Mouse (Mus musculus): Measurements from ENCODE around the gene Slc29a2. TPM values are rescaled to one million over a fixed set of nuclear protein-coding genes. Genes with fewer than 3 reads are reported as not detected.

Gene Slc29a2
- polyA plus RNA-seq, 1 experiment from 2014 or later, result 7.4 TPM

DNA sequence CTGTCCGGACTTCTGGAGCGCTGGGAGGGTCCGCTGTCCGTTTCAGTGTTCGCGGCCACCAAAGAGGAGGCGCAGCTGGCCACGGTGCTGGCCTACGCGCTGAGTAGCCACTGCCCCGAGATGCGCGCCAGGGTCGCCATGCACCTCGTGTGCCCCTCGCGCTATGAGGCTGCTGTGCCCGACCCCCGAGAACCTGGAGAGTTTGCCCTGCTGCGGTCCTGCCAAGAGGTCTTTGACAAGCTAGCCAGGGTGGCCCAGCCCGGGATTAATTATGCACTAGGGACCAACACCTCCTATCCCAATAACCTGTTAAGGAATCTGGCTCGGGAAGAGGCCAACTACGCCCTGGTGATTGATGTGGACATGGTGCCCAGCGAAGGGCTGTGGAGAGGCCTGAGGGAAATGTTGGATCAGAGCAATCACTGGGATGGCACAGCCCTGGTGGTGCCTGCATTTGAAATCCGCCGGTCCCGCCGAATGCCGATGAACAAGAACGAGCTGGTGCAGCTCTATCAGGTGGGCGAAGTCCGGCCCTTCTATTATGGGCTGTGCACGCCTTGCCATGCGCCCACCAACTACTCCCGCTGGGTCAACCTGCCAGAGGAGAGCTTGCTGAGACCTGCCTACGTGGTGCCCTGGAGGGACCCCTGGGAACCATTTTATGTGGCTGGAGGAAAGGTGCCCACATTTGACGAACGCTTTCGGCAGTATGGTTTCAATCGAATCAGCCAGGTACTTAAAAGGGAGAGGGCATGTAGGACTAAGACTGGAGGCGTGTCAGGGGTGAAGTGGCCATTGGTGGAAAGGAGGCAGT is 15.8 kb downstream of the Slc29a2 start:
- Histone ChIP-seq H3K4me1 (ENCODE audit: control insufficient read depth, insufficient read depth, low read length) (peaks cover 22% of the 10 kb centered on the region), H3K27ac (ENCODE audit: low read depth, low read length) (peak overlapping the region; percentile 86; the same call in 1 of the 2 replicates), H3K36me3 (ENCODE audit: control insufficient read depth, insufficient read depth, low read length) (peaks cover 11% of the 10 kb centered on the region), H3K9ac (ENCODE audit: low read length) (peak overlapping the region; percentile 92), H3K4me2 (ENCODE audit: low read length) (peak overlapping the region; percentile 98), H3K27me3 (replicated peaks; ENCODE audit: control insufficient read depth, insufficient read depth, low read length) (no peaks in the 10 kb centered on the region), H3K9me3 (replicated peaks; ENCODE audit: control insufficient read depth, low read length) (no peaks in the 10 kb centered on the region), H3K4me3 (ENCODE audit: low read depth, low read length) (peak overlapping the region; percentile 79)
- 8% methylated on average over 41 of the region's 41 CpGs for WGBS
- DNase-seq (ENCODE audit: low spot score) (no peak), ATAC-seq (peak; percentile 11)

DNA sequence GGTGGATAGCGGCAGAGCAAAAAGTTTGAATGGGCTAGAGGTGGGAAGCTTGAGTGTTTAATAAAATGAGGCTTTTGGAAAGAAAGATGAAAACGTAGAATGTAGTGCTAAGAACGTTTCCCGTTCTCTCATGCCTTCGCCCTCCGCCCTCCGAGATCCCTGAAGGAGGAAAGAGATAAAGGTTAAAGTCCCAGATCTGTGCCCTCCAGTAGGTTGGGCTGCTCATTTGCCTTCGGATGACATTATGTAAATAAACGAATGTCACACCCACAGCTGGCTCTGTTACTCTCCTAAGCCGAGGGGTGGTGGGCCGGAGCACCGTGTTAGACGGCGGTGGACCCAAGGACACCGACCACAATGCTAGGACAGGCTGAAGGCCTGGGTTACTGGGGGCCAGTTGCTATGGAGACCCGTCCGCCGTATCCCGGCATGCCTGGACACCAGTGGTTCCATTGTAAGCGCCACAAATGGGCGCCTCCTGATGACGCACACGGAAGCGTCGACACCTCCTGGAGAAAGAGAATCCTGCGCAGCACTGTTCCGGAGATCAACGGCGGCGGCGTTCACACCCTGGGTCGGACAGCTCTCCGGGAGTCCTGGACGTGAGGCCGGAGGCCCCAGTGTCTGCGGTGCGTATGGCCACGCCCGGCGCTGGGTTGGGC is 17.3 kb downstream of the Slc29a2 start, which contains the start of gene Brms1:
Brms1 (plus strand) TSS at position 493 of the 662 bp plus-strand sequence.
- Histone ChIP-seq H3K4me2 (ENCODE audit: low read length) (peak within 1 kb of the TSS; percentile 98), H3K9me3 (replicated peaks; ENCODE audit: control insufficient read depth, low read length) (no peaks in the 10 kb centered on the region), H3K4me3 (ENCODE audit: low read depth, low read length) (peak within 1 kb of the TSS; percentile 79), H3K4me1 (ENCODE audit: control insufficient read depth, insufficient read depth, low read length) (peaks cover 22% of the 10 kb centered on the region), H3K36me3 (ENCODE audit: control insufficient read depth, insufficient read depth, low read length) (peaks cover 19% of the 10 kb centered on the region), H3K27ac (ENCODE audit: low read depth, low read length) (peak within 1 kb of the TSS; percentile 10; the same call in 1 of the 2 replicates), H3K27me3 (replicated peaks; ENCODE audit: control insufficient read depth, insufficient read depth, low read length) (no peaks in the 10 kb centered on the region), H3K9ac (ENCODE audit: low read length) (peak within 1 kb of the TSS; percentile 92)
- peak; percentile 67 for ATAC-seq
- 7% methylated on average over 40 of the region's 40 CpGs for WGBS
- peak; percentile 98 for DNase-seq (ENCODE audit: low spot score)

DNA sequence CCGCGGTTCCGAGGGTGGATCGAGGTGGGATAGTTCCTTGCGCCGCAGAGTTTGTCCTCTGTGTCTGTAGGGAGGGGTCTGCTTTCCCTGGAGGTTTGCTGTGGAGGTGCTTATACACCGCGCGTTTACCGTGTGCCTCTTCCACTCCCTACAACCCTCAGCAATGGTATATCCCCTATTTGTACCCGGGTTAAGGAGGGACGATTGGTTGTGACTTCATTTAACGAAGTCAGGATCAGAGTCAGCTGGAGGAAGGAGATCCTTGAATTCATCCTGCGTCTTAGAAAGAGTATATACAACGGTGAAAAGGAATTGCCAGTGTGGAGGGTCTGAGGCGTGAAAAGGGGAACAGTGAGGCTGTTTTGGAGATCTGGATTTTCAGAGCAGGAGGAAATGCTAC is 17.9 kb downstream of the Slc29a2 start:
- peak overlapping the region; percentile 79 for H3K4me3 ChIP-seq (ENCODE audit: low read depth, low read length)
- ATAC-seq (no peak; the same call in 1 of the 2 replicates), DNase-seq (ENCODE audit: low spot score) (no peak)
- peak overlapping the region; percentile 92 for H3K9ac ChIP-seq (ENCODE audit: low read length)
- H3K27me3 ChIP-seq (replicated peaks; ENCODE audit: control insufficient read depth, insufficient read depth, low read length), result no peaks in the 10 kb centered on the region
- peaks cover 25% of the 10 kb centered on the region for H3K36me3 ChIP-seq (ENCODE audit: control insufficient read depth, insufficient read depth, low read length)
- H3K27ac ChIP-seq (ENCODE audit: low read depth, low read length), result peak overlapping the region; percentile 10; the same call in 1 of the 2 replicates
- WGBS, result 2% methylated on average over 16 of the region's 16 CpGs
- H3K4me1 ChIP-seq (ENCODE audit: control insufficient read depth, insufficient read depth, low read length), result peaks cover 22% of the 10 kb centered on the region
- peak overlapping the region; percentile 98 for H3K4me2 ChIP-seq (ENCODE audit: low read length)
- no peaks in the 10 kb centered on the region for H3K9me3 ChIP-seq (replicated peaks; ENCODE audit: control insufficient read depth, low read length)

DNA sequence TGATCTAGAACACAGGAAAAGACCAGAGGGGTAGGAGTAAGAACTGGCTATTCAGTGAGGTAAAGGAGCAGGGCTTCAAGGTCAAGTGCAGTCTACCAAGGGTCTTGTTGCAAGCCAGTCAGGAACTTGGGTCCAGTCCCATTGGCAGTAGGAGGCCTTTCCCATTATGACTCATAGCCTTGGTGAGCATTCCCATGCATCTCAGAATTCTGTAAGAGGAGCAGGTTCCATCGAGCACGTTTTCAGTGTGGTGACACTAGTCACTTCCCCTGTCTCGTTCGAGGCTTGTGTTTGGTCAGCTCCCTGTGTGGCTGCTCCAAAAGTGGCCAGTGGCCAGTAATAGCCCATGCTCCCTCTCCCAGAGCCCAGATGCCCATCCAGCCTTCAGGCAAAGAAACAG is 21.9 kb downstream of the Slc29a2 start:
- Histone ChIP-seq H3K36me3 (ENCODE audit: control insufficient read depth, insufficient read depth, low read length) (peaks cover 50% of the 10 kb centered on the region), H3K27ac (ENCODE audit: low read depth, low read length) (no peak overlapping the region), H3K4me3 (ENCODE audit: low read depth, low read length) (no peak overlapping the region), H3K4me2 (ENCODE audit: low read length) (no peak overlapping the region), H3K9ac (ENCODE audit: low read length) (no peak overlapping the region), H3K4me1 (ENCODE audit: control insufficient read depth, insufficient read depth, low read length) (peaks cover 6% of the 10 kb centered on the region), H3K9me3 (replicated peaks; ENCODE audit: control insufficient read depth, low read length) (no peaks in the 10 kb centered on the region), H3K27me3 (replicated peaks; ENCODE audit: control insufficient read depth, insufficient read depth, low read length) (peaks cover 4% of the 10 kb centered on the region; the same call in 1 of the 2 replicates)
- 86% methylated on average over 4 of the region's 4 CpGs for WGBS
- DNase-seq (ENCODE audit: low spot score) (no peak), ATAC-seq (no peak)

DNA sequence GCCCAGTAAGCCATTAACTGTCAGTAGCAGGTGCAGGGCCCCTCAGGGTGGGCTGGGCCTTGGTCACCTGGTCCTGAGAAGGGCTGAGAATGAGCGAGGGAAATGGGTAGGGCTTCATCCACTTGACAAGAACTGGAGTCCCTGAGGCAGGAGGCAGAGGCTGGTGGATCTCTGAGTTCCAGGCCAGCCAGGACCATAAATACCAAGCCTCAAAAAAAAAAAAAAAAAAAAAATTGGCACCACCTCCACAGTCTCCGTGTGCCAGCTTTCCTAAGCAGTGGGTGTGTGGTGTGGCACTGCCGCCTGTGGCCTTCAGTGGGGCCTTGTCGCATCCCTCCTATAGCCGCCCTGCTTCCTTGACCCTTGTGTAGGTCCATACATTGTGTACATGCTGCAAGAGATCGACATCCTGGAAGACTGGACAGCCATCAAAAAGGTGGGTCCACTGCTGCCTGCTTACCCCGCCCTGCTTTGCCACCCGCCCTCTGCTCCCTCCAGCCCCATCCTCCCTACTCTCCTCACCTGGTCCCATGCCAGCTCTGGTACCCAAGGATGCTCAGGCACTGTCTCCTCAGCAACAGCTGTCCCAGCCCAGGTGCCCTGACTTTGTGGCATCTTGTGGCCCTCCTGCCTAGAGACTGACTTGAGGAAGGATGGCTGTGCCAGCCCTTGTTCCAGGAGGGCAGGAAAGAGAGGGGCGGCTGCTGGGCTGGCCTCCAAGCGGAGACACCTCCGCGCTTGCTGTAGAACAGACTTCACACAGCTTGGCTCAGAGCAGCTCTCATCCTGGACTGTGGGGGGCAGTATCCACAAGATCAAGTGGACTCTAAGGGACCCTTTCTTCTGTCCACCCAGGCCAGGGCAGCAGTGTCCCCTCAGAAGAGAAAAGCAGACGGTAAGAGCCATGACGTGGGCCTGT is 24.7 kb downstream of the Slc29a2 start:
- Histone ChIP-seq H3K9ac (ENCODE audit: low read length) (no peak overlapping the region), H3K4me1 (ENCODE audit: control insufficient read depth, insufficient read depth, low read length) (no peaks in the 10 kb centered on the region), H3K27ac (ENCODE audit: low read depth, low read length) (no peak overlapping the region), H3K9me3 (replicated peaks; ENCODE audit: control insufficient read depth, low read length) (no peaks in the 10 kb centered on the region), H3K4me2 (ENCODE audit: low read length) (no peak overlapping the region), H3K27me3 (replicated peaks; ENCODE audit: control insufficient read depth, insufficient read depth, low read length) (peaks cover 30% of the 10 kb centered on the region), H3K36me3 (ENCODE audit: control insufficient read depth, insufficient read depth, low read length) (peaks cover 42% of the 10 kb centered on the region), H3K4me3 (ENCODE audit: low read depth, low read length) (no peak overlapping the region)
- no peak for ATAC-seq
- WGBS, result 79% methylated on average over 14 of the region's 14 CpGs
- no peak for DNase-seq (ENCODE audit: low spot score)

DNA sequence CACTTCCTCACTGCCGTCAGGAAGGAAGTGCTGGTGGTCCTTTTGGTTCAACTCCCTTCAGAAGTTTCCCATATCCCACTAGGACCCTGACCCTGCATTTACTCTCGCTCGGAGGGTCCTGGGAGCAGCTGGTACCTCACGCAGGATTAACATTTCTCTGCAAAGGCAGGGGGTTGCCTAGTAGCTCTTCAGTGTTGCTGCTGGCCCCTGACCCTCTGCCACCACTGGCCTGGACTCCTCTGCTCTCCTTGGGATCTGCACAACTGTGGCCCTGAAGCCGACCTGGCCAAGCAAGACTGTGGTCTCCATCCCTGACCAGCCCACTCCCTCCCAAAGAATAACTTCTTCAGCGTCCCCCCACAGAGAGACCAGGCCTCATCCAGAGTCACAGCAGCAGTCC is 25.7 kb downstream of the Slc29a2 start:
- Histone ChIP-seq H3K9ac (ENCODE audit: low read length) (no peak overlapping the region), H3K4me2 (ENCODE audit: low read length) (no peak overlapping the region), H3K27ac (ENCODE audit: low read depth, low read length) (no peak overlapping the region), H3K36me3 (ENCODE audit: control insufficient read depth, insufficient read depth, low read length) (peaks cover 39% of the 10 kb centered on the region), H3K9me3 (replicated peaks; ENCODE audit: control insufficient read depth, low read length) (no peaks in the 10 kb centered on the region), H3K4me1 (ENCODE audit: control insufficient read depth, insufficient read depth, low read length) (no peaks in the 10 kb centered on the region), H3K27me3 (replicated peaks; ENCODE audit: control insufficient read depth, insufficient read depth, low read length) (peaks cover 33% of the 10 kb centered on the region), H3K4me3 (ENCODE audit: low read depth, low read length) (no peak overlapping the region)
- DNase-seq (ENCODE audit: low spot score) (no peak), ATAC-seq (no peak)
- 71% methylated on average over 6 of the region's 6 CpGs for whole genome bisulfite sequencing

DNA sequence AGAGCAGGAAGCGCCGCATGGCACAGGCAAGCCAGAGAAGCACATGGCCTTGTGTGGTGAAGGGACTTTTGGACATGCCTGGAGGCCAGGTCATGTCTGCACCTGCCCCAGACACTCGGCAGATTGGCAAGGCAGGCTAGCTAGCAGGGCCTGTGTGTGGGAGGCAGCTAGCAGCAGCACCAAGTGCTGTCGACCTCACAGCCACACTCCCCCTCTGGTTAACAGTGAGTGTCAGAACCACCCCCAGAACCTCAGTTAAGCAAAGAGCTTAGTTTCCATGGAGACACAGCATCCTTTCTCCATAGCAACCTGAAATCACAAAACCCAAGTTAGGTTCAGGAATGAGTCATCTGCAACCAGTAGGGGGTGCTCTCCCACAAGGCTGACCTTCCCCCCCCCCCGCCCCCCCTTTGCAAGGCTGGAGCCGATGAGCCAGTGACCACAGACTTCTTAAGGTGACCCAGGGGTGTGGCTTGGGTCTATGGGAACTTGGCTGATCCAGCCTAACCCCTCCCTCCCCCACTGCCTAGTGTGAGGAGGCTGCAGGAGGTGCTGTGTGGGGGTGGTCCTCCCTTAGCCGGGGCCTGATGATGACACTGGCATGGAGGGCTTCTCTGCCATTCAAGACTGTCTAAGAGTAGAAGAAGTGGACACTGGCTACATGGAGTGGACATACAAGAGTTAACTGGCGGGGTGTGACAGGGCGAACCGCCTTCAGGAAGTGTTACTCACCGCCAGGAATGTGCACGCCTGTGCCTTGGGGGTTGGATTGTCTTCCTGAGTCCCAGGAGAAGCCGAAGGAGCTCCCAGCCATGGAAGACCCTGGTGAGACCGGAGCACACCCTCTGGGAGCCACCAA is 26.6 kb downstream of the Slc29a2 start, which contains the start of gene Rin1:
Rin1 (plus strand) TSS at position 435 of the 859 bp plus-strand sequence.
- no peak within 1 kb of the TSS for H3K4me2 ChIP-seq (ENCODE audit: low read length)
- no peak within 1 kb of the TSS for H3K4me3 ChIP-seq (ENCODE audit: low read depth, low read length)
- peaks cover 33% of the 10 kb centered on the region for H3K27me3 ChIP-seq (replicated peaks; ENCODE audit: control insufficient read depth, insufficient read depth, low read length)
- no peaks in the 10 kb centered on the region for H3K9me3 ChIP-seq (replicated peaks; ENCODE audit: control insufficient read depth, low read length)
- 17% methylated on average over 14 of the region's 14 CpGs for WGBS
- DNase-seq (ENCODE audit: low spot score) (peak; percentile 70), ATAC-seq (peak; percentile 33; the same call in 1 of the 2 replicates)
- H3K36me3 ChIP-seq (ENCODE audit: control insufficient read depth, insufficient read depth, low read length), result peaks cover 35% of the 10 kb centered on the region
- H3K27ac ChIP-seq (ENCODE audit: low read depth, low read length), result no peak within 1 kb of the TSS
- peak within 1 kb of the TSS; percentile 8; the same call in 1 of the 2 replicates for H3K9ac ChIP-seq (ENCODE audit: low read length)
- H3K4me1 ChIP-seq (ENCODE audit: control insufficient read depth, insufficient read depth, low read length), result no peaks in the 10 kb centered on the region

Measured in forebrain, embryonic 14.5 days (tissue).